Mouse (Mus musculus): ENCODE measurements around the gene Slc35g3. TPM values are rescaled to one million over a fixed set of nuclear protein-coding genes. Genes with fewer than 3 reads are reported as not detected.
A peak's percentile ranks its signal among the peaks of the same experiment; 100 is the strongest.

Slc35g3 gene
- 0.19 and 0.26 TPM in 2 replicates for polyA plus RNA-seq (2015; fragmentation: Nextera tagmentation; extraction: Ambion mirVana)

- H3K27ac ChIP-seq, result no peak within 1 kb of the TSS
- H3K4me2 ChIP-seq, result no peak within 1 kb of the TSS
- no peak for ATAC-seq (ENCODE audit: borderline replicate concordance, extremely low read depth, low FRiP score, low TSS enrichment)
- 83% methylated on average over 1 of the region's 1 CpGs for WGBS
- no peaks in the 10 kb centered on the region for H3K36me3 ChIP-seq
- no peaks in the 10 kb centered on the region for H3K9me3 ChIP-seq
- peaks cover 27% of the 10 kb centered on the region for H3K4me1 ChIP-seq
- no peak within 1 kb of the TSS for H3K4me3 ChIP-seq
- H3K9ac ChIP-seq, result no peak within 1 kb of the TSS
- no peaks in the 10 kb centered on the region for H3K27me3 ChIP-seq
Measured at GRCm38 (mm10) chr11:69761868-69762267, at the start of gene Slc35g3. TSS of gene Slc35g3 (minus strand) at chr11:69761968.

GRCm38 (mm10) chr11:69810280-69810679, 48.5 kb upstream of the Slc35g3 start:
- Histone ChIP-seq H3K9me3 (no peaks in the 10 kb centered on the region), H3K9ac (no peak overlapping the region), H3K4me1 (no peaks in the 10 kb centered on the region), H3K36me3 (no peaks in the 10 kb centered on the region), H3K4me2 (no peak overlapping the region), H3K27me3 (peaks cover 6% of the 10 kb centered on the region), H3K4me3 (no peak overlapping the region), H3K27ac (no peak overlapping the region)
- no peak for ATAC-seq (ENCODE audit: borderline replicate concordance, extremely low read depth, low FRiP score, low TSS enrichment)

GRCm38 (mm10) chr11:69807641-69808040, 45.9 kb upstream of the Slc35g3 start:
- H3K27me3 ChIP-seq, result peaks cover 25% of the 10 kb centered on the region
- H3K4me1 ChIP-seq, result peaks cover 25% of the 10 kb centered on the region
- no peaks in the 10 kb centered on the region for H3K9me3 ChIP-seq
- no peak for ATAC-seq (ENCODE audit: borderline replicate concordance, extremely low read depth, low FRiP score, low TSS enrichment)
- no peak overlapping the region for H3K9ac ChIP-seq
- H3K27ac ChIP-seq, result no peak overlapping the region
- H3K4me3 ChIP-seq, result no peak overlapping the region
- no peaks in the 10 kb centered on the region for H3K36me3 ChIP-seq
- no peak overlapping the region for H3K4me2 ChIP-seq
- 55% methylated on average over 2 of the region's 2 CpGs for whole genome bisulfite sequencing

GRCm38 (mm10) chr11:69806378-69806777, 44.6 kb upstream of the Slc35g3 start:
- Histone ChIP-seq H3K4me1 (peaks cover 37% of the 10 kb centered on the region), H3K9ac (no peak overlapping the region)
- no peak for ATAC-seq (ENCODE audit: borderline replicate concordance, extremely low read depth, low FRiP score, low TSS enrichment)

GRCm38 (mm10) chr11:69804972-69805909, 43.5 kb upstream of the Slc35g3 start, which contains the start of gene Tmem102:
TSS of gene Tmem102 (minus strand) at chr11:69805624.
- Histone ChIP-seq H3K27ac (no peak within 1 kb of the TSS), H3K9ac (peak within 1 kb of the TSS; percentile 22; the same call in 1 of the 2 replicates), H3K9me3 (no peaks in the 10 kb centered on the region), H3K4me2 (peak within 1 kb of the TSS; percentile 97), H3K27me3 (peaks cover 49% of the 10 kb centered on the region), H3K4me3 (peak within 1 kb of the TSS; percentile 24), H3K4me1 (peaks cover 49% of the 10 kb centered on the region), H3K36me3 (no peaks in the 10 kb centered on the region)
- WGBS, result 10% methylated on average over 29 of the region's 29 CpGs
- no peak for ATAC-seq (ENCODE audit: borderline replicate concordance, extremely low read depth, low FRiP score, low TSS enrichment)

More at GRCm38 (mm10) chr11:69806378-69806777, 44.6 kb upstream of the Slc35g3 start:
- Histone ChIP-seq H3K27ac (no peak overlapping the region), H3K36me3 (no peaks in the 10 kb centered on the region), H3K4me2 (no peak overlapping the region), H3K9me3 (no peaks in the 10 kb centered on the region), H3K4me3 (no peak overlapping the region), H3K27me3 (peaks cover 38% of the 10 kb centered on the region)
- 75% methylated on average over 4 of the region's 4 CpGs for WGBS

GRCm38 (mm10) chr11:69804652-69804940, 42.8 kb upstream of the Slc35g3 start:
- Histone ChIP-seq H3K4me3 (peak overlapping the region; percentile 24), H3K27me3 (peaks cover 51% of the 10 kb centered on the region), H3K9me3 (no peaks in the 10 kb centered on the region), H3K4me1 (peaks cover 54% of the 10 kb centered on the region), H3K9ac (peak overlapping the region; percentile 22; the same call in 1 of the 2 replicates), H3K36me3 (no peaks in the 10 kb centered on the region), H3K27ac (no peak overlapping the region), H3K4me2 (peak overlapping the region; percentile 97)
- WGBS, result 10% methylated on average over 12 of the region's 12 CpGs
- ATAC-seq (ENCODE audit: borderline replicate concordance, extremely low read depth, low FRiP score, low TSS enrichment), result no peak

- Histone ChIP-seq H3K27ac (no peak overlapping the region), H3K27me3 (peaks cover 51% of the 10 kb centered on the region), H3K4me2 (peak overlapping the region; percentile 97), H3K36me3 (no peaks in the 10 kb centered on the region), H3K4me3 (peak overlapping the region; percentile 59), H3K9me3 (no peaks in the 10 kb centered on the region), H3K4me1 (peaks cover 60% of the 10 kb centered on the region), H3K9ac (peak overlapping the region; percentile 55)
- peak; percentile 43; the same call in 1 of the 2 replicates for ATAC-seq (ENCODE audit: borderline replicate concordance, extremely low read depth, low FRiP score, low TSS enrichment)
- 1% methylated on average over 60 of the region's 60 CpGs for WGBS
Measured at GRCm38 (mm10) chr11:69803786-69804651, 42.3 kb upstream of the Slc35g3 start.

- H3K4me1 ChIP-seq, result peaks cover 61% of the 10 kb centered on the region
- ATAC-seq (ENCODE audit: borderline replicate concordance, extremely low read depth, low FRiP score, low TSS enrichment), result no peak; the same call in 1 of the 2 replicates
Measured at GRCm38 (mm10) chr11:69803328-69803727, 41.6 kb upstream of the Slc35g3 start.

GRCm38 (mm10) chr11:69802648-69803105, 40.9 kb upstream of the Slc35g3 start:
- 0 out of 2 replicates have a peak, but pooled peaks have one; percentile 40 for ATAC-seq (ENCODE audit: borderline replicate concordance, extremely low read depth, low FRiP score, low TSS enrichment)
- Histone ChIP-seq H3K36me3 (no peaks in the 10 kb centered on the region), H3K27ac (peak overlapping the region; percentile 41; the same call in 1 of the 2 replicates), H3K4me2 (peak overlapping the region; percentile 97), H3K9ac (peak overlapping the region; percentile 55), H3K4me3 (peak overlapping the region; percentile 59), H3K27me3 (peaks cover 54% of the 10 kb centered on the region), H3K4me1 (peaks cover 61% of the 10 kb centered on the region), H3K9me3 (no peaks in the 10 kb centered on the region)
- under 1% methylated on average over 33 of the region's 33 CpGs for WGBS

More at GRCm38 (mm10) chr11:69803328-69803727, 41.6 kb upstream of the Slc35g3 start:
- peak overlapping the region; percentile 97 for H3K4me2 ChIP-seq
- 2% methylated on average over 12 of the region's 12 CpGs for WGBS
- no peaks in the 10 kb centered on the region for H3K36me3 ChIP-seq
- peaks cover 51% of the 10 kb centered on the region for H3K27me3 ChIP-seq
- H3K4me3 ChIP-seq, result peak overlapping the region; percentile 59
- peak overlapping the region; percentile 55 for H3K9ac ChIP-seq
- no peaks in the 10 kb centered on the region for H3K9me3 ChIP-seq
- no peak overlapping the region for H3K27ac ChIP-seq

GRCm38 (mm10) chr11:69801379-69801977, 39.7 kb upstream of the Slc35g3 start, which contains the start of gene Fgf11:
TSS of gene Fgf11 (minus strand) at chr11:69801857.
- no peaks in the 10 kb centered on the region for H3K36me3 ChIP-seq
- WGBS, result under 1% methylated on average over 33 of the region's 33 CpGs
- peaks cover 56% of the 10 kb centered on the region for H3K27me3 ChIP-seq
- H3K4me1 ChIP-seq, result peaks cover 61% of the 10 kb centered on the region
- peak within 1 kb of the TSS; percentile 41 for H3K27ac ChIP-seq
- H3K4me2 ChIP-seq, result peak within 1 kb of the TSS; percentile 97
- H3K9ac ChIP-seq, result peak within 1 kb of the TSS; percentile 55
- peak within 1 kb of the TSS; percentile 59 for H3K4me3 ChIP-seq
- ATAC-seq (ENCODE audit: borderline replicate concordance, extremely low read depth, low FRiP score, low TSS enrichment), result no peak
- no peaks in the 10 kb centered on the region for H3K9me3 ChIP-seq
